Mouse (Mus musculus): Measurements from ENCODE around the gene Ccdc14. TPM values are rescaled to one million over a fixed set of nuclear protein-coding genes. Genes with fewer than 3 reads are reported as not detected.

The Ccdc14 gene
- polyA plus RNA-seq, 1 experiment from 2014 or later: 7.0 TPM

GRCm38 (mm10) chr16:34765666-34766065 lies 75.2 kb downstream of the Ccdc14 start:
- no peak overlapping the region for H3K9ac ChIP-seq
- no peak for ATAC-seq (ENCODE audit: low FRiP score, low read depth)
- no peak overlapping the region for H3K4me2 ChIP-seq (replicated peaks)
- H3K4me3 ChIP-seq: no peak overlapping the region
- H3K9me3 ChIP-seq: no peaks in the 10 kb centered on the region
- no peaks in the 10 kb centered on the region for H3K27me3 ChIP-seq
- H3K4me1 ChIP-seq: no peaks in the 10 kb centered on the region
- H3K36me3 ChIP-seq: no peaks in the 10 kb centered on the region
- 82% methylated on average over 1 of the region's 1 CpGs for WGBS
- H3K27ac ChIP-seq: no peak overlapping the region

GRCm38 (mm10) chr16:34766193-34766592 lies 75.8 kb downstream of the Ccdc14 start:
- Histone ChIP-seq H3K4me1 (no peaks in the 10 kb centered on the region), H3K4me3 (no peak overlapping the region), H3K9me3 (no peaks in the 10 kb centered on the region), H3K9ac (no peak overlapping the region), H3K27me3 (no peaks in the 10 kb centered on the region), H3K27ac (no peak overlapping the region), H3K36me3 (no peaks in the 10 kb centered on the region), H3K4me2 (replicated peaks) (no peak overlapping the region)
- no peak for ATAC-seq (ENCODE audit: low FRiP score, low read depth)
- 94% methylated on average over 1 of the region's 1 CpGs for WGBS

- no peak overlapping the region for H3K4me3 ChIP-seq
- H3K9me3 ChIP-seq: no peaks in the 10 kb centered on the region
- no peak for ATAC-seq (ENCODE audit: low FRiP score, low read depth)
- no peaks in the 10 kb centered on the region for H3K27me3 ChIP-seq
- WGBS: 83% methylated on average over 2 of the region's 2 CpGs
- no peaks in the 10 kb centered on the region for H3K36me3 ChIP-seq
- H3K4me2 ChIP-seq (replicated peaks): no peak overlapping the region
- H3K4me1 ChIP-seq: no peaks in the 10 kb centered on the region
- H3K9ac ChIP-seq: no peak overlapping the region
- H3K27ac ChIP-seq: no peak overlapping the region
Measured at GRCm38 (mm10) chr16:34767443-34767842, 77.0 kb downstream of the Ccdc14 start.

- H3K36me3 ChIP-seq: no peaks in the 10 kb centered on the region
- H3K4me1 ChIP-seq: no peaks in the 10 kb centered on the region
- WGBS: 79% methylated on average over 4 of the region's 4 CpGs
- no peak overlapping the region for H3K9ac ChIP-seq
- no peak for ATAC-seq (ENCODE audit: low FRiP score, low read depth)
- H3K27me3 ChIP-seq: no peaks in the 10 kb centered on the region
- no peaks in the 10 kb centered on the region for H3K9me3 ChIP-seq
- H3K4me3 ChIP-seq: no peak overlapping the region
- H3K27ac ChIP-seq: no peak overlapping the region
- H3K4me2 ChIP-seq (replicated peaks): no peak overlapping the region
Measured at GRCm38 (mm10) chr16:34768436-34768835, 78.0 kb downstream of the Ccdc14 start.

GRCm38 (mm10) chr16:34770127-34770526 lies 79.7 kb downstream of the Ccdc14 start:
- Histone ChIP-seq H3K4me2 (replicated peaks) (no peak overlapping the region), H3K9ac (no peak overlapping the region), H3K9me3 (no peaks in the 10 kb centered on the region), H3K4me3 (no peak overlapping the region), H3K27ac (no peak overlapping the region), H3K36me3 (no peaks in the 10 kb centered on the region), H3K27me3 (no peaks in the 10 kb centered on the region), H3K4me1 (no peaks in the 10 kb centered on the region)
- 83% methylated on average over 4 of the region's 4 CpGs for WGBS
- no peak for ATAC-seq (ENCODE audit: low FRiP score, low read depth)

- no peaks in the 10 kb centered on the region for H3K36me3 ChIP-seq
- H3K27ac ChIP-seq: no peak overlapping the region
- no peak overlapping the region for H3K9ac ChIP-seq
- no peaks in the 10 kb centered on the region for H3K9me3 ChIP-seq
- H3K4me1 ChIP-seq: no peaks in the 10 kb centered on the region
- H3K27me3 ChIP-seq: no peaks in the 10 kb centered on the region
- no peak overlapping the region for H3K4me2 ChIP-seq (replicated peaks)
- H3K4me3 ChIP-seq: no peak overlapping the region
- no peak for ATAC-seq (ENCODE audit: low FRiP score, low read depth)
- WGBS: 88% methylated on average over 4 of the region's 4 CpGs
Measured at GRCm38 (mm10) chr16:34772445-34773032, 82.1 kb downstream of the Ccdc14 start.

Other genes starting within 250 kb of the Ccdc14 start
- 14.0 and 15.6 TPM in 2 replicates for gene Kalrn, start 117.1 kb upstream of the Ccdc14 start, polyA plus RNA-seq (2015; fragmentation: Nextera tagmentation; extraction: Ambion mirVana)
- gene Ropn1, start 40.7 kb upstream of the Ccdc14 start, polyA plus RNA-seq (2015; fragmentation: Nextera tagmentation; extraction: Ambion mirVana): not detected in 2 replicates
- 7.7 and 9.3 TPM in 2 replicates for gene Mylk, start 54.6 kb downstream of the Ccdc14 start, polyA plus RNA-seq (2015; fragmentation: Nextera tagmentation; extraction: Ambion mirVana)

All from limb, embryonic 13.5 days (tissue).